Mouse (Mus musculus): ENCODE measurements around the gene Mtx2.

Mtx2 gene

GRCm38 (mm10) chr2:74825730-74826430 is at the start of gene Mtx2:
Gene Mtx2 (plus strand): TSS chr2:74825803.
- DNase-seq (ENCODE audit: low spot score): peak; percentile 88

- DNase-seq (ENCODE audit: low spot score): no peak
Observed at GRCm38 (mm10) chr2:74777536-74778275, 47.9 kb upstream of the Mtx2 start.

- no peak for DNase-seq (ENCODE audit: low spot score)
Observed at GRCm38 (mm10) chr2:74781386-74781785, 44.2 kb upstream of the Mtx2 start.

GRCm38 (mm10) chr2:74795531-74795930 is 30.1 kb upstream of the Mtx2 start:
- peak; percentile 22 for DNase-seq (ENCODE audit: low spot score)

GRCm38 (mm10) chr2:74808431-74808830 is 17.2 kb upstream of the Mtx2 start:
- no peak for DNase-seq (ENCODE audit: low spot score)

GRCm38 (mm10) chr2:74822654-74823053 is 2.9 kb upstream of the Mtx2 start:
- DNase-seq (ENCODE audit: low spot score): no peak

GRCm38 (mm10) chr2:74825371-74825729 is 253 bp upstream of the Mtx2 start:
- DNase-seq (ENCODE audit: low spot score): no peak

- DNase-seq (ENCODE audit: low spot score): no peak
Observed at GRCm38 (mm10) chr2:74846992-74847391, 21.4 kb downstream of the Mtx2 start.

- DNase-seq (ENCODE audit: low spot score): peak; percentile 46
Observed at GRCm38 (mm10) chr2:74847516-74847915, 21.9 kb downstream of the Mtx2 start.

- no peak for DNase-seq (ENCODE audit: low spot score)
Observed at GRCm38 (mm10) chr2:74850036-74850435, 24.4 kb downstream of the Mtx2 start.

GRCm38 (mm10) chr2:74862070-74862476 is 36.5 kb downstream of the Mtx2 start:
- no peak for DNase-seq (ENCODE audit: low spot score)

- DNase-seq (ENCODE audit: low spot score): no peak
Observed at GRCm38 (mm10) chr2:74865414-74865813, 39.8 kb downstream of the Mtx2 start.

GRCm38 (mm10) chr2:74874043-74874442 is 48.4 kb downstream of the Mtx2 start:
- no peak for DNase-seq (ENCODE audit: low spot score)

GRCm38 (mm10) chr2:74884357-74884756 is 58.8 kb downstream of the Mtx2 start:
- no peak for DNase-seq (ENCODE audit: low spot score)

- no peak for DNase-seq (ENCODE audit: low spot score)
Observed at GRCm38 (mm10) chr2:74891868-74892267, 66.3 kb downstream of the Mtx2 start.

- DNase-seq (ENCODE audit: low spot score): no peak
Observed at GRCm38 (mm10) chr2:74892881-74893615, 67.4 kb downstream of the Mtx2 start.

GRCm38 (mm10) chr2:74894061-74894460 is 68.5 kb downstream of the Mtx2 start:
- DNase-seq (ENCODE audit: low spot score): peak; percentile 2

- DNase-seq (ENCODE audit: low spot score): peak; percentile 69
Observed at GRCm38 (mm10) chr2:74899973-74900372, 74.4 kb downstream of the Mtx2 start.

- peak; percentile 74 for DNase-seq (ENCODE audit: low spot score)
Observed at GRCm38 (mm10) chr2:74901764-74902295, 76.2 kb downstream of the Mtx2 start.

- DNase-seq (ENCODE audit: low spot score): no peak
Observed at GRCm38 (mm10) chr2:74907368-74908291, 82.0 kb downstream of the Mtx2 start.

- no peak for DNase-seq (ENCODE audit: low spot score)
Observed at GRCm38 (mm10) chr2:74912031-74912430, 86.4 kb downstream of the Mtx2 start.
